Mouse (Mus musculus): ENCODE data around the gene Atxn7.
"Not testable (repeated sequence)": the region's sequence is repeated elsewhere in the genome, so short reads cannot be mapped to it uniquely, and the experiment has no call there.

Gene Atxn7

GRCm38 (mm10) chr14:13988397-13988796 lies 27.2 kb downstream of the Atxn7 start:
- DNase-seq = no peak

- no peak for DNase-seq
These were observed 29.5 kb downstream of the Atxn7 start for GRCm38 (mm10) chr14:13990741-13991140.

GRCm38 (mm10) chr14:13995206-13996097 lies 34.2 kb downstream of the Atxn7 start:
- no peak for DNase-seq

DNA sequence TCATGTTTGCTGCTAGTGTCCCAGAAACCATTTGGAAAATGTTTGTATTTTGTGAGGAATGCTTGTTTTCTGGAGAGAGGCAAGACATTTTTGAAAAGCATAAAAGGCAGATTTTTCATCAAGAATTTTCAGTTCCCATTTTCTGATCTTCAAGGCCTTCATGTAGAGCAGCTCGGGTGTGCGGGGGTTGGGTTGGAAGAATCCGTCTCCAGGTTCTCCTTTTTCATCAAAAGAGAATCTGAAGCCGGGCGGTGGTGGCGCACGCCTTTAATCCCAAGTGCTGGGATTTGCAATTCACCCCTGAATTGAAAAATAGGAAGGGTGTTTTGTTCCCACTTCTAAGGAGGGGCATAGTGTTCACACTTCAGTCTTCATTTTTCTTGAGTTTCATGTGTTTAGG lies 41.5 kb downstream of the Atxn7 start:
- no peak for DNase-seq

- DNase-seq = no peak
These were observed 48.5 kb downstream of the Atxn7 start for GRCm38 (mm10) chr14:14009712-14010111.

- peak; percentile 81 for DNase-seq
These were observed 51.4 kb downstream of the Atxn7 start for GRCm38 (mm10) chr14:14012383-14013251.

DNA sequence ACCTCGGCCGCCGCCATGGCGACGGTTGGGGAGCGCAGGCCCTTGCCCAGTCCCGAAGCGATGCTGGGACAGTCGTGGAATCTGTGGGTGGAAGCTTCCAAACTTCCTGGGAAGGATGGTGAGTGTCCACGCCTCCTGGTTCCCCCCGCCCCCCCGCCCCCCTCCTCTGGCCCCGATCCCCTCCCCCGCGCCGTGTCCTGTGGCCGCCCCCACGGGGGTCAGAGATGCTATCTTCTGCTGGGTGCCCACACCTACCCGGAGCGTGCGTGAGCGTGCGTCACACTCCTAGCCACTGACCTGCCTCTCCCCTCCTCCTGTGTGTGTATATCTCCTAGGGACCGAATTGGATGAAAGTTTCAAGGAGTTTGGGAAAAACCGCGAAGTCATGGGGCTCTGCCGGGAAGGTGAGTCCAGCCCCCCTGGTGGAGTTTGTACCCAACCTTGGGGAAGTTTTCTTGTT lies 52.0 kb downstream of the Atxn7 start:
- peak; percentile 17 for DNase-seq

- DNase-seq = no peak
These were observed 53.6 kb downstream of the Atxn7 start for GRCm38 (mm10) chr14:14014636-14015375.

- no peak for DNase-seq
These were observed 58.1 kb downstream of the Atxn7 start for GRCm38 (mm10) chr14:14019155-14019894.

GRCm38 (mm10) chr14:14021244-14021643 lies 60.0 kb downstream of the Atxn7 start:
- DNase-seq = no peak

DNA sequence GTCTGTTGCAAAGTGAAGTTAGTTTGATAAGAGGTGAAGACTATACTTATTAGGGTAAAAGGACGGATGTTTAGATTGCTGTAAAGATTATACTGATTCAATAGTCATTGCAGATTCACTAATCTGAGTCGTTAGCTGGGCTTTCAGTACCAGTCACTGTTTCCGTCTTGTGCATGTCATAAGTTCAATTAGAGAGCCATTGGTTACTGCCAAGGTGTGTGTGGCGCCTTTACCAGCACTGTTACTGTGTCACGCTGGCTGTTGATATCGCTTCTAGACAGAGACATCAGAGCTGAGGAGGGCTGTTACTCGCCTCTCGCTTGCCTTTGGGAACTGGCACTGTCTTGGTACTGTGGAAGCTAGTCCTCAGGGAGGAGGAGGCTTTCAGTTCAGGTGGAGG lies 64.6 kb downstream of the Atxn7 start:
- DNase-seq = no peak

DNA sequence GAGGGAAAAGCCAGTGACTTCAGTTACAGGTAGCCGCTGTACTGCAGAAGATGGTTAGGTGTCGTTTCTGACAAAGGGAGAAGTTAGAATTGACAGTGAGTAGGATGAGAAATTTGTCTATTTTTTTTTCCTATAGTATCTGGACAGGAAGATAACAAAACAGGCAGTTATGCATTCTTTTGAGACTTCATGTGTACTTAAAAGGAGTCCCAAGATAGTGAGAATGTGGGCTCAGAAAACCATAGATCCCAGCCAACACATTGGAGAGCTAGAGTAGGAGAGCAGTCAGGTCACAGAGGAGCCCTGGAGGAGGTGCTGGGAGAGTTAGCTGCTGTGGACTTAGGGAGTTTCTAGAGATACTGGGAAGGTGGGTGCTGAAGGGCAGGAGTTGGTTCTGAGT lies 69.4 kb downstream of the Atxn7 start:
- DNase-seq = no peak

- no peak for DNase-seq
These were observed 71.6 kb downstream of the Atxn7 start for GRCm38 (mm10) chr14:14032842-14033241.

- DNase-seq = no peak
These were observed 75.1 kb downstream of the Atxn7 start for GRCm38 (mm10) chr14:14036352-14036751.

GRCm38 (mm10) chr14:14038233-14038632 lies 77.0 kb downstream of the Atxn7 start:
- no peak for DNase-seq

DNA sequence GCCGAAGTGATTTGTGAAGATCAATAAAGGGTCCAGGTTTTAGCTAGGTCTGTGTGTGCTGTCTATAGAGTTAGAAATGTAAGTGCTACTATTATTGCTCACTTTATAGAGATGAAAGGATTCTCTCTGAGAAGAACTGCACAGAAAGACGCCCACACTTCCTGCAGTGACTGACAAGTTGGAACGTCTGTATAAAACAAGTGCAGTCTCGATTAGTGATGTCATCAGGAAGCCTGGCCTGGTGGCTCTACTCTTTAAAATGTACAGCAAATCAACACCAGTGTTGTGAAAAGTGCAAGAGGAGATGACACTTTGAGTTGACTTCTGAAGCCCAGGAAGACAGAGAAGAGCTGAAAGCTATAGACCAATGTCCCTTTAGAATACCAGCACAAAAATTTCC lies 81.1 kb downstream of the Atxn7 start:
- DNase-seq = no peak

DNA sequence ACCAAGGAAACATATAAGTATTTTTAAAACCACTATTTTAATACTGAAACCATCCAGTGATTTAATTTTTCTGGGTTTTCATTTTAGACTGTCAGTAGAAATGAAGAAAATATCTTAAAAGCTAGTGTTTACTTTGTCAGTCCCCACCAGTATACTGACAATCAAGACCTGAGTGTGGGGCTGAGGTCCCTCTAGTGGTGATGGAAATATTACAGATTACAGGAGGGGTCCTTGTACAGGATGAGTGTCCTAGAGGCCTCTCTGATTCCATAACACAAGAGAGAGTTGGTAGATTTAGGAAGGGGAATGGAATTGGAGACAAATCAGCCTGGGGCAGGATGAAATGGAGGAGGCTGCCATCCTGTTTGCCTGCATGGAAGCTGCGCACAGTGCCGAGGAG lies 93.1 kb downstream of the Atxn7 start:
- no peak for DNase-seq

DNA sequence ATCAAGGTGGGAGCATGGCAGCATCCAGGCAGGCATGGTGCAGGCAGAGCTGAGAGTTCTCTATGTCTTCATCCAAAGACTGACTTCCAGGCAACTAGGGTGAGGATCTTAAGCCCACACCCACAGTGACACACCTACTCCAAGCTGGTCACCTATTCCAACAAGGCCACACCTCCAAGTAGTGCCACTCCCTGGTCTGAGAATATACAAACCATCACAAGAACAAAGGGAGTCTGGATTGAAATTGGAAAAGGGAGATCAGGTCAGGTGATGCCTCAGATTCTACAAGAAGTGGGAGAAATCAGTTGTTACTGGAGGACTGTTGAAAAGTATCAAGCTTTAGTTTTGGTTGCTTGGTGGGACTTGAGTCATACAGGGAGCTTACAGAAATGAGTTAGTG lies 98.4 kb downstream of the Atxn7 start:
- DNase-seq = not testable (repeated sequence)

GRCm38 (mm10) chr14:14062531-14063245 lies 101.4 kb downstream of the Atxn7 start:
- DNase-seq = no peak

GRCm38 (mm10) chr14:14063382-14063781 lies 102.1 kb downstream of the Atxn7 start:
- no peak for DNase-seq

- DNase-seq = no peak
These were observed 103.4 kb downstream of the Atxn7 start for GRCm38 (mm10) chr14:14064486-14065141.
